Mouse (Mus musculus) cortical plate, adult 2 months (tissue): ENCODE measurements around the gene Ywhaq.

Source experiments
- CTCF ChIP-seq: fragments of 200-500 bp; IDR thresholded peaks from 2 replicates; pipeline ENCODE4 v1.5.1; 2011; ENCODE audit warnings: mild to moderate bottlenecking, control low read depth, low read length; ENCODE audit not compliant: insufficient read depth; ENCODE audit errors: extremely low read depth
- POLR2A ChIP-seq: fragments of 200-500 bp; IDR thresholded peaks from 2 replicates; pipeline ENCODE4 v1.6.1; 2011; ENCODE audit warnings: mild to moderate bottlenecking, low read length, control low read depth; ENCODE audit not compliant: insufficient read depth; ENCODE audit errors: extremely low read depth

DNA sequence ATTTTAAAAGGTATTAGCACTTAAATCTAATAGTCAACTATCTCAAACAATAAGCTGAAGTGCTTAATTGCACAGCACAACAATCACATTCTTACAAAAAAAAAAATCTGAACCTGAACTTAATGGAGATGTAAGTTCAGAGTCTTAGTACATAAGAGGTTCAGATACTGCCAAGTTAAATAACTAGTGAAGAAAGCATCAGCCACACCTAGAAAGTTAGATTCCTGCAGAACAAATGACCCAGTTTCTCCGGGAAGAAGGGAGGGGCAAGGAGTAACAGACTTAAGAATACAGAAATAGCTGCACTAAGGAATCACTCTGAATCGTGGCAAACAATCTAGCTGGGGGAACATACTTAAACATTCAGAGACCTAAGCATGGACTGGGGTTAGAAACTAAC, 54.8 kb downstream of the Ywhaq start:
- TF ChIP-seq POLR2A (no peak), CTCF (no peak)
